Mouse (Mus musculus): ENCODE data around the gene Zbtb16. TPM values are rescaled to one million over a fixed set of nuclear protein-coding genes. Genes with fewer than 3 reads are reported as not detected.

Zbtb16 gene
- total and polyA plus RNA-seq, 3 experiments: 0.04 to 0.72 TPM; not detected in 1

DNA sequence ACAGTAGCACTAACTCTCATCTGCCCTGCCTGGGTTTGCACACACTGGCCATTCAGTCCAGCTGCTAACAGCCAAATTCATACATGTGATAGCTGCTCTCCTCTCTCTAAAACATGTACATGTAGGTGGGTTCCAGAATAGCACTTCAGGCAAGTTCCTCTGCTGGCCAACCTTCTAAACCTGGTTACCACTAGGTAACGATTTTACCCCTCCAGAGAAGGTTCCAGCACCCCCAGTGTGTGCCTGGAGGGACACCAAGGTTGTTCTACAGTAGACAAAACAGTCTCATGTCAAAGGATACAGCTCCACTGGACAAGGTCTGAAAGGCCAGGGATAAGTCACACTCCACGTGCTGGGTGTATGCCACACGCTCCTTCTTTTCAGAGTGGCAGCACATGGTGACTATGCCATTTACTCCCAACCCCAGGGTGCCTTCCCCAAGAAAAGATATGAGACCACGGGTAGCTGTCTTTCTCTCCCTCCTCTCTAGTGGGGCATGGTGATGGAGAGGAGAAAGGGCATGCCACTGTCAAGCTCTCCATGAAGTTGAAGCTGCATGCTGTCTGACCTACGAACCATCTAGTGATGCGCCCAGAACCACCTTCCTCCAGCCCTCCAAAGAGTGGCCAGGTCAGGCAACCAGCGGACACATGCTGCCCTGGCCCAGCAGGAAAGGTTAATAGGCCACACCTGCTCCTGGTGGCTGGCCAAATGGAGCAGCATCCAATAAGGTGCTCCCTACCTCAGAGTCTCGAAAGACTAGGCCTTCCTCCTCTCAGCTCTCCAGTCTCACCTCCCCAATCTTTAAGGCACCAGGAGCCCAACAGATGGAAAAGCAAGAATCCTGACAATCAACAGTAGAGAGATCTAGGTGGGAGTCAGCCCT is 104.1 kb downstream of the Zbtb16 start (continued):
- no peak for TF ChIP-seq MAZ (IDR thresholded peaks at IDR 0.05; ENCODE audit: low read depth, low read length)

DNA sequence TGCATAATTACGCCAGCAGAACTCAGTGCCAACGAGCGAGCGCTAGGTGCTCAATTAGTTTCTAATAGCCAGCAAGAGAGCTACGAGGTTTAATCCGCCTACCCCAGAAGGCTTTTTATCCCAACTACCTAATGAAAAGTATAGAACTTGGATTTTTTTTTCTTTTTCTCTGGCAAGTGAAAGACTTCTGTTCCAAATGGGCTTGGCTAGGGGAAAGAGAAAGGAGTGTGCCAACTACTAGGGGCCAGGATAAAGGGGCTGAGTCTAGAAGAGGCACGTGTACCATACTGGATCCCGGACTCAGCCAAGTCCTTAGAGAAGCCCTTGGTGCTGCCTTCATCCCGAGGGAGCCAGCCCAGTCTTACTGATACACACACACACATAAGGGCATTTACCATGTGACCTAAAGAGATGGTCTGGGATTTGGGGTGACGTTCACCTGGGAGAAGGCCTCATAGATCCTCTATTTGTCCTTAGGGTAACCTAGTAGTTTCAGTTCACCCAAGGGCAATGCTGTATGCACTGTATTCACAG is 105.5 kb downstream of the Zbtb16 start:
- DNase-seq (ENCODE audit: low read depth, low spot score): no peak
- no peaks in the 10 kb centered on the region for H3K4me1 ChIP-seq (ENCODE audit: control insufficient read depth in 1 of 2, insufficient read depth in 2 of 2, low read length in 2 of 2)
- H3K36me3 ChIP-seq (ENCODE audit: control insufficient read depth in 1 of 2, insufficient read depth in 2 of 2, low read length in 2 of 2): no peaks in the 10 kb centered on the region; a peak in 1 of 4 replicates
- TF ChIP-seq TCF12 (IDR thresholded peaks at IDR 0.05; ENCODE audit: low read depth, low read length): no peak
- no peak for TF ChIP-seq ZNF384 (IDR thresholded peaks at IDR 0.05; ENCODE audit: low read depth, low read length)
- TF ChIP-seq TAL1 (IDR thresholded peaks at IDR 0.05; ENCODE audit: low read length): no peak
- no peak for TF ChIP-seq POLR2AphosphoS5 (IDR thresholded peaks at IDR 0.05; ENCODE audit: borderline replicate concordance, low read depth, low read length)
- no peak for TF ChIP-seq GATA1 (IDR thresholded peaks at IDR 0.05; ENCODE audit: low read depth, low read length)
- no peak for TF ChIP-seq NRF1 (IDR thresholded peaks at IDR 0.05; ENCODE audit: insufficient read depth, low read depth, low read length, poor library complexity, severe bottlenecking)
- no peak for TF ChIP-seq JUND (IDR thresholded peaks at IDR 0.05; ENCODE audit: low read depth, low read length)
- no peak for TF ChIP-seq ZC3H11A (IDR thresholded peaks at IDR 0.05; ENCODE audit: low read depth, low read length)
- no peak for TF ChIP-seq CHD2 (IDR thresholded peaks at IDR 0.05; ENCODE audit: low read length)
- TF ChIP-seq MEF2A (IDR thresholded peaks at IDR 0.05; ENCODE audit: extremely low read depth, insufficient replicate concordance, low read depth, low read length, poor library complexity, severe bottlenecking): no peak
- no peak for TF ChIP-seq SIN3A (IDR thresholded peaks at IDR 0.05; ENCODE audit: low read length)
- no peak for TF ChIP-seq POLR2AphosphoS2 (IDR thresholded peaks at IDR 0.05; ENCODE audit: low read length)
- no peak for TF ChIP-seq CHD1 (IDR thresholded peaks at IDR 0.05; ENCODE audit: low read depth, low read length)
- H3K4me3 ChIP-seq (ENCODE audit: control insufficient read depth in 1 of 2, insufficient read depth in 1 of 2, low read depth in 2 of 2, low read length in 2 of 2): no peak overlapping the region
- no peaks in the 10 kb centered on the region for H3K9me3 ChIP-seq (replicated peaks; ENCODE audit: insufficient read depth, low read length)
- no peaks in the 10 kb centered on the region for H3K79me2 ChIP-seq (ENCODE audit: control insufficient read depth, insufficient read depth, low read length, poor library complexity)
- peaks cover 2 to 4% of the 10 kb centered on the region in 2 experiments; a peak in 2 of 4 replicates for H3K27me3 ChIP-seq (ENCODE audit: control insufficient read depth in 1 of 2, insufficient read depth in 2 of 2, low read length in 2 of 2)
- H3K27ac ChIP-seq (ENCODE audit: control insufficient read depth, low read depth, low read length): no peak overlapping the region
- H3K9ac ChIP-seq (ENCODE audit: control insufficient read depth, low read depth, low read length, poor library complexity, severe bottlenecking): no peak overlapping the region

DNA sequence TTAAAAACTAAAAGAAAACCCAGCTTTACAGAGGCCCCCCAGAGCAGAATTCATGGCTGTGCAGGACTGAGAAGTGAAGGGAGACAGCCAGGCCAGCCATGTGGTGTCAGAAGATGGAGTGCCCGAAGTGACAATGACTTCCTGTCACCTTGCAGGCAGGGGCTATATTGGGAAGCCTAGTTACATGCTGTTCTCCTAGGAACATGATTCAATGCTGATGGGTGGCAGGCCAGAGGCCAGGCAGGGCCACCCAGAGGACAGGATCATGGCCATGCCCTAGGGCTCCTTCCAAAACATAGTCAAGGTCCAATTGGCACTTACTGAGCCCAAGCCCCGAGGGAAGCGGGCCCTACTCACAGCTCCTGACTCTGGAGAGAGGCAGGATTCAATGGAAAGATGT is 106.6 kb downstream of the Zbtb16 start:
- Histone ChIP-seq H3K36me3 (ENCODE audit: control insufficient read depth in 1 of 2, insufficient read depth in 2 of 2, low read length in 2 of 2) (no peaks in the 10 kb centered on the region; a peak in 1 of 4 replicates), H3K9ac (ENCODE audit: control insufficient read depth, low read depth, low read length, poor library complexity, severe bottlenecking) (no peak overlapping the region), H3K4me3 (ENCODE audit: control insufficient read depth in 1 of 2, insufficient read depth in 1 of 2, low read depth in 2 of 2, low read length in 2 of 2) (no peak overlapping the region), H3K9me3 (replicated peaks; ENCODE audit: insufficient read depth, low read length) (no peaks in the 10 kb centered on the region), H3K4me1 (ENCODE audit: control insufficient read depth in 1 of 2, insufficient read depth in 2 of 2, low read length in 2 of 2) (no peaks in the 10 kb centered on the region), H3K27me3 (ENCODE audit: control insufficient read depth in 1 of 2, insufficient read depth in 2 of 2, low read length in 2 of 2) (peaks cover 0 to 2% of the 10 kb centered on the region in 2 experiments; a peak in 1 of 4 replicates), H3K79me2 (ENCODE audit: control insufficient read depth, insufficient read depth, low read length, poor library complexity) (no peaks in the 10 kb centered on the region), H3K27ac (ENCODE audit: control insufficient read depth, low read depth, low read length) (no peak overlapping the region)
- TF ChIP-seq UBTF (IDR thresholded peaks at IDR 0.05; ENCODE audit: borderline replicate concordance, insufficient read depth, low read depth, low read length): no peak
- TF ChIP-seq TBP (IDR thresholded peaks at IDR 0.05; ENCODE audit: low read depth, low read length): no peak
- no peak for TF ChIP-seq ETS1 (IDR thresholded peaks at IDR 0.05; ENCODE audit: low read depth, low read length)
- no peak for TF ChIP-seq E2F4 (IDR thresholded peaks at IDR 0.05; ENCODE audit: borderline replicate concordance, low read depth, low read length)
- TF ChIP-seq TCF12 (IDR thresholded peaks at IDR 0.05; ENCODE audit: low read depth, low read length): no peak
- TF ChIP-seq ELF1 (IDR thresholded peaks at IDR 0.05; ENCODE audit: low read depth, low read length): no peak
- no peak for TF ChIP-seq BHLHE40 (IDR thresholded peaks at IDR 0.05; ENCODE audit: borderline replicate concordance, low read depth, low read length)
- no peak for TF ChIP-seq JUND (IDR thresholded peaks at IDR 0.05; ENCODE audit: low read depth, low read length)
- TF ChIP-seq SMC3 (IDR thresholded peaks at IDR 0.05; ENCODE audit: low read depth, low read length): no peak
- no peak for DNase-seq (ENCODE audit: low read depth, low spot score)
